Mouse (Mus musculus) heart, adult 8-10 months (tissue): ENCODE data around the gene Pparg. TPM values are rescaled to one million over a fixed set of nuclear protein-coding genes. Genes with fewer than 3 reads are reported as not detected.
A peak's percentile ranks its signal among the peaks of the same experiment; 100 is the strongest.

Experiments used
- DNase-seq: peaks from one replicate; pipeline ENCODE4 v3.0.0; 2022; ENCODE audit warnings: low spot score
- total RNA-seq, 4 experiments: library from RNA; stranded (reverse); gene quantifications; 2 replicates each; pipeline ENCODE4 v1.2.4; 2022

The Pparg gene
- total RNA-seq, 4 experiments from 2014 or later: 9.5 to 13.5 (median 12.3) TPM

- DNase-seq: no peak
Measured at GRCm38 (mm10) chr6:115463338-115463737, 102.6 kb downstream of the Pparg start.

GRCm38 (mm10) chr6:115464661-115465060, 103.9 kb downstream of the Pparg start:
- no peak for DNase-seq

- DNase-seq: no peak
Measured at GRCm38 (mm10) chr6:115465463-115465862, 104.7 kb downstream of the Pparg start.

GRCm38 (mm10) chr6:115465876-115466275, 105.1 kb downstream of the Pparg start:
- DNase-seq: no peak

GRCm38 (mm10) chr6:115466601-115467000, 105.8 kb downstream of the Pparg start:
- DNase-seq: no peak

GRCm38 (mm10) chr6:115469666-115470581, 109.2 kb downstream of the Pparg start:
- no peak for DNase-seq

- DNase-seq: no peak
Measured at GRCm38 (mm10) chr6:115471956-115472355, 111.2 kb downstream of the Pparg start.

- no peak for DNase-seq
Measured at GRCm38 (mm10) chr6:115477081-115477695, 116.4 kb downstream of the Pparg start.

- no peak for DNase-seq
Measured at GRCm38 (mm10) chr6:115479963-115480321, 119.2 kb downstream of the Pparg start.

GRCm38 (mm10) chr6:115480322-115481017, 119.7 kb downstream of the Pparg start:
- DNase-seq: peak; percentile 74

GRCm38 (mm10) chr6:115481018-115481354, 120.2 kb downstream of the Pparg start:
- DNase-seq: no peak

- no peak for DNase-seq
Measured at GRCm38 (mm10) chr6:115481603-115482002, 120.9 kb downstream of the Pparg start.

GRCm38 (mm10) chr6:115485635-115486034, 124.9 kb downstream of the Pparg start:
- no peak for DNase-seq

GRCm38 (mm10) chr6:115489831-115490230, 129.1 kb downstream of the Pparg start:
- DNase-seq: no peak

GRCm38 (mm10) chr6:115492952-115493613, 132.3 kb downstream of the Pparg start:
- DNase-seq: no peak

GRCm38 (mm10) chr6:115493824-115494223, 133.1 kb downstream of the Pparg start:
- DNase-seq: no peak

GRCm38 (mm10) chr6:115499540-115499939, 138.8 kb downstream of the Pparg start:
- DNase-seq: no peak

- no peak for DNase-seq
Measured at GRCm38 (mm10) chr6:115500234-115500633, 139.5 kb downstream of the Pparg start.

GRCm38 (mm10) chr6:115501131-115501530, 140.4 kb downstream of the Pparg start:
- no peak for DNase-seq

- no peak for DNase-seq
Measured at GRCm38 (mm10) chr6:115503038-115503437, 142.3 kb downstream of the Pparg start.

- no peak for DNase-seq
Measured at GRCm38 (mm10) chr6:115503549-115504159, 142.9 kb downstream of the Pparg start.
